ENCODE assay signal across 10 mouse cellular contexts in genomic region chr2:156235847-156236246, GRCm38 (mm10). TPM values are rescaled to one million over a fixed set of nuclear protein-coding genes. Genes with fewer than 3 reads are reported as not detected.
DNase-seq lines count a peak whose midpoint lies in the region; TF ChIP-seq lines count a peak whose summit lies in the region.
"Had no signal": no experiment of that assay in that cellular context is flagged by ENCODE, and none has a peak within 500 bp of the region (broad histone marks: within the 10 kb centered on the region; RNA-seq: fewer than 3 reads in every experiment).

No protein-coding gene starts in this region.

- H3K27ac ChIP-seq in gastrocnemius, adult 2 months: no peak overlapping the region
- H3K27ac ChIP-seq: heart, embryonic 15.5 days; liver, embryonic 15.5 days had no signal

- intact Hi-C loops in gastrocnemius, adult 2 months (cut with DNase I): no loop called here
- intact Hi-C loops in gastrocnemius, postnatal 36 days (cut with DNase I): no loop called here

- no peak for TF ChIP-seq CTCF in gastrocnemius, adult 2 months (IDR thresholded peaks at IDR 0.05)

- peak; percentile 49 for DNase-seq in gastrocnemius, adult 2 months
- DNase-seq in gastrocnemius, postnatal 36 days: no peak
- DNase-seq in urinary bladder, postnatal 14 days (ENCODE audit: low spot score): peak; percentile 20
- no peak for DNase-seq in urinary bladder, adult 2 months (ENCODE audit: low spot score)
- DNase-seq in layer of hippocampus, adult 9-11 months: peak; percentile 82
- peak; percentile 65 for DNase-seq in right cerebral cortex, postnatal 10 days (ENCODE audit: low spot score in 2 of 2)
- DNase-seq in urinary bladder, adult 18-20 months (ENCODE audit: low spot score in 2 of 2): no peak
- no peak for DNase-seq in liver

- H3K4me3 ChIP-seq in gastrocnemius, adult 2 months: no peak overlapping the region
- H3K4me3 ChIP-seq: heart, embryonic 15.5 days; liver, embryonic 15.5 days had no signal

RNA-seq across cellular contexts. Expression of gene Phf20, which starts 39.6 kb away (rescaled TPM):
- 10 to 100 TPM; 30.8 to 31.4 TPM for total RNA-seq in gastrocnemius, adult 2 months (2021)
- 10 to 100 TPM; 22.4 to 22.8 TPM for total RNA-seq in gastrocnemius, postnatal 36 days (2021)
- 13.2 and 15.4 TPM in 2 replicates for polyA plus RNA-seq in urinary bladder, adult 2 months (2012; rRNA removed)

RNA-seq across cellular contexts. Expression of gene Rbm39, which starts 55.8 kb away (rescaled TPM):
- total RNA-seq in gastrocnemius, adult 2 months (2021): 100 to 1,000 TPM; 119 TPM
- 100 to 1,000 TPM in 1 of 2 experiments, 10 to 100 TPM in 1; 88.5 to 107 TPM for total RNA-seq in gastrocnemius, postnatal 36 days (2021)
- 131 and 161 TPM in 2 replicates for polyA plus RNA-seq in urinary bladder, adult 2 months (2012; rRNA removed)

Comparison
In these comparisons a context has a peak if more than half of its experiments do, and no peak if none do; other contexts are left out.
1. DNase-seq: peak in gastrocnemius, adult 2 months (single experiment), urinary bladder, postnatal 14 days (single experiment), layer of hippocampus, adult 9-11 months (single experiment) and right cerebral cortex, postnatal 10 days (2 of 2); none in gastrocnemius, postnatal 36 days (0 of 2), urinary bladder, adult 2 months (single experiment), urinary bladder, adult 18-20 months (0 of 2) and liver (single experiment).